ENCODE assay signal across 8 mouse cellular contexts in the genomic region with DNA sequence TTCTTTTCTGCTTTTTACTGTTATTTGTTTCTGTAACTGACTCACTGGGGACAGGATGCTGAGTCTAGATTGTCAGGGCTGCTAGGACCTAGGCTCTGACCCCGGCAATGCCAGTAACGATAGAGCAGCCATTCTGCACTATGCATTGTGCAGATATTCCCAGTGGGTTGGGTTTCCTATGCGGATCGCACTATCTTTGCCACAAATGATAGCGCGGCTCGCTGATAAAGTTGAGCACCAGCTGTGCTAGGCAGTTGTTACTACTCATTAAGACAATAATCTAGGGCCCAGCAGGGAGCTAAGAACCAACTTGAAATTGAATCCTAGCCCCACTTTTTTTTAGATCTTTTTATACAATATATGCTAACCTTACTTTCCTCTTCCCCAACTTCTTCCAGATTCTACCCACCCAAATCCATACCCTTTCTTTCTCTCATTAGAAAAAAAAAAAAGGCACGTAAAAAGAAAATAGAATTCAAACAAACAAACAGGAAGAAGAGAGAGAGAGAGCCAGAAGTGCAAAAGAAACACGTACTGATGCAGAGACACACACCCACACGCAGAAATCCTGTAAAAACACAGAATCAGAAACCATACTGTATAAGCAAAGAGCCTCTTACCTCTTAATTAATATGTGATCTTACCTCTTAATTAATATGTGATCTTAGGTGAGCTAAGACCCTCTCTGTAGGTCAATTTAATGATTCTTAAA.
A peak's percentile ranks its signal among the peaks of the same experiment; 100 is the strongest.
DNase-seq lines count a peak whose midpoint lies in the region; ATAC-seq and TF ChIP-seq lines count a peak whose summit lies in the region.

No protein-coding gene starts in this region.

- H3K27ac ChIP-seq in midbrain, embryonic 14.5 days (replicated peaks; ENCODE audit: low read depth, low read length), result no peak overlapping the region
- no peak overlapping the region for H3K27ac ChIP-seq in midbrain, embryonic 16.5 days (ENCODE audit: low read length)
- no peak overlapping the region for H3K27ac ChIP-seq in intestine, postnatal 0 days (ENCODE audit: low read depth, low read length)
- peak overlapping the region; percentile 87 for H3K27ac ChIP-seq in neural tube, embryonic 13.5 days (replicated peaks)
- no peak overlapping the region for H3K27ac ChIP-seq in gastrocnemius, adult 2 months

- DNase-seq in midbrain, embryonic 14.5 days, result no peak
- DNase-seq in gastrocnemius, adult 2 months, result no peak
- no peak for DNase-seq in left cerebral cortex, adult 18-20 months (ENCODE audit: low spot score in 2 of 2)

- no peaks in the 10 kb centered on the region for H3K36me3 ChIP-seq in erythroblast, embryonic 14.5 days (ENCODE audit: control insufficient read depth)
- no peaks in the 10 kb centered on the region for H3K36me3 ChIP-seq in midbrain, embryonic 14.5 days (ENCODE audit: control insufficient read depth, insufficient read depth, low read length)
- H3K36me3 ChIP-seq in midbrain, embryonic 16.5 days (ENCODE audit: control insufficient read depth, insufficient read depth, low read length), result no peaks in the 10 kb centered on the region
- H3K36me3 ChIP-seq in intestine, postnatal 0 days (ENCODE audit: control insufficient read depth, insufficient read depth), result no peaks in the 10 kb centered on the region
- H3K36me3 ChIP-seq in neural tube, embryonic 13.5 days, result no peaks in the 10 kb centered on the region

- 60% methylated on average over 10 of the region's 10 CpGs for WGBS in midbrain, embryonic 14.5 days
- WGBS in midbrain, embryonic 16.5 days, result 59% methylated on average over 10 of the region's 10 CpGs
- WGBS in intestine, postnatal 0 days, result 49% methylated on average over 10 of the region's 10 CpGs
- WGBS in neural tube, embryonic 13.5 days, result 47% methylated on average over 10 of the region's 10 CpGs

- H3K4me2 ChIP-seq in midbrain, embryonic 14.5 days (ENCODE audit: low read length), result peak overlapping the region; percentile 60
- no peak overlapping the region for H3K4me2 ChIP-seq in midbrain, embryonic 16.5 days (ENCODE audit: low read length)
- peak overlapping the region; percentile 56 for H3K4me2 ChIP-seq in intestine, postnatal 0 days (replicated peaks; ENCODE audit: low read depth)
- H3K4me2 ChIP-seq in neural tube, embryonic 13.5 days, result peak overlapping the region; percentile 57

- intact Hi-C loops in gastrocnemius, adult 2 months (cut with DNase I), result no loop called here

- ATAC-seq in erythroblast, adult 5-6 weeks (replicated peaks; ENCODE audit: low FRiP score, poor library complexity, severe bottlenecking), result no peak
- ATAC-seq in midbrain, embryonic 14.5 days (ENCODE audit: low FRiP score, low TSS enrichment), result no peak
- ATAC-seq in midbrain, embryonic 16.5 days, result no peak
- ATAC-seq in intestine, postnatal 0 days, result no peak
- no peak for ATAC-seq in neural tube, embryonic 13.5 days (ENCODE audit: low read depth)

- TF ChIP-seq CTCF in intestine, postnatal 0 days (IDR thresholded peaks at IDR 0.05; ENCODE audit: low read depth), result no peak
- TF ChIP-seq CTCF in gastrocnemius, adult 2 months (IDR thresholded peaks at IDR 0.05), result no peak

- H3K4me3 ChIP-seq in erythroblast, embryonic 14.5 days (replicated peaks), result peak overlapping the region; percentile 54
- H3K4me3 ChIP-seq in midbrain, embryonic 14.5 days (replicated peaks; ENCODE audit: low read depth, low read length), result no peak overlapping the region
- H3K4me3 ChIP-seq in midbrain, embryonic 16.5 days (ENCODE audit: low read depth, low read length), result no peak overlapping the region
- no peak overlapping the region for H3K4me3 ChIP-seq in intestine, postnatal 0 days (ENCODE audit: low read depth, low read length)
- H3K4me3 ChIP-seq in neural tube, embryonic 13.5 days, result peak overlapping the region; percentile 30; the same call in 1 of the 2 replicates
- no peak overlapping the region for H3K4me3 ChIP-seq in gastrocnemius, adult 2 months

- peaks cover 27% of the 10 kb centered on the region for H3K27me3 ChIP-seq in erythroblast, embryonic 14.5 days (ENCODE audit: control insufficient read depth)
- no peaks in the 10 kb centered on the region for H3K27me3 ChIP-seq in midbrain, embryonic 14.5 days (ENCODE audit: control insufficient read depth, insufficient read depth, low read length)
- no peaks in the 10 kb centered on the region for H3K27me3 ChIP-seq in midbrain, embryonic 16.5 days (ENCODE audit: control insufficient read depth, insufficient read depth, low read depth, low read length)
- no peaks in the 10 kb centered on the region for H3K27me3 ChIP-seq in intestine, postnatal 0 days (replicated peaks; ENCODE audit: control insufficient read depth, insufficient read depth, low read length)
- H3K27me3 ChIP-seq in neural tube, embryonic 13.5 days, result no peaks in the 10 kb centered on the region

- H3K9me3 ChIP-seq in erythroblast, embryonic 14.5 days (ENCODE audit: control insufficient read depth, low read length), result no peaks in the 10 kb centered on the region
- no peaks in the 10 kb centered on the region for H3K9me3 ChIP-seq in midbrain, embryonic 14.5 days (ENCODE audit: control insufficient read depth, low read length)
- H3K9me3 ChIP-seq in midbrain, embryonic 16.5 days (replicated peaks; ENCODE audit: control insufficient read depth, low read length, poor library complexity, severe bottlenecking), result no peaks in the 10 kb centered on the region
- H3K9me3 ChIP-seq in intestine, postnatal 0 days (ENCODE audit: control insufficient read depth), result no peaks in the 10 kb centered on the region
- H3K9me3 ChIP-seq in neural tube, embryonic 13.5 days, result no peaks in the 10 kb centered on the region

- H3K9ac ChIP-seq in midbrain, embryonic 14.5 days (replicated peaks; ENCODE audit: low read length), result 0 out of 2 replicates have a peak overlapping the region, but pooled peaks have one; percentile 43
- H3K9ac ChIP-seq in midbrain, embryonic 16.5 days (ENCODE audit: low read depth, low read length), result no peak overlapping the region
- H3K9ac ChIP-seq in intestine, postnatal 0 days (ENCODE audit: low read depth, low read length), result no peak overlapping the region
- peak overlapping the region; percentile 60; the same call in 1 of the 2 replicates for H3K9ac ChIP-seq in neural tube, embryonic 13.5 days

- peaks cover 42% of the 10 kb centered on the region for H3K4me1 ChIP-seq in erythroblast, embryonic 14.5 days (ENCODE audit: control insufficient read depth)
- peaks cover 18% of the 10 kb centered on the region for H3K4me1 ChIP-seq in midbrain, embryonic 14.5 days (ENCODE audit: control insufficient read depth, insufficient read depth, low read length)
- peaks cover 20% of the 10 kb centered on the region; the same call in 1 of the 2 replicates for H3K4me1 ChIP-seq in midbrain, embryonic 16.5 days (ENCODE audit: control insufficient read depth, insufficient read depth, low read length)
- peaks cover 10% of the 10 kb centered on the region; the same call in 1 of the 2 replicates for H3K4me1 ChIP-seq in intestine, postnatal 0 days (replicated peaks; ENCODE audit: control insufficient read depth, insufficient read depth, low read length)
- peaks cover 45% of the 10 kb centered on the region for H3K4me1 ChIP-seq in neural tube, embryonic 13.5 days (replicated peaks)

Comparison
In these comparisons a context has a peak if more than half of its experiments do, and no peak if none do; other contexts are left out.
1. H3K9ac ChIP-seq: peak in midbrain, embryonic 14.5 days (single experiment) and neural tube, embryonic 13.5 days (single experiment); none in midbrain, embryonic 16.5 days (single experiment) and intestine, postnatal 0 days (single experiment).
2. H3K4me3 ChIP-seq: peak in erythroblast, embryonic 14.5 days (single experiment) and neural tube, embryonic 13.5 days (single experiment); none in midbrain, embryonic 14.5 days (single experiment), midbrain, embryonic 16.5 days (single experiment), intestine, postnatal 0 days (single experiment) and gastrocnemius, adult 2 months (single experiment).